Mouse (Mus musculus): ENCODE data around the gene Klhl35. TPM values are rescaled to one million over a fixed set of nuclear protein-coding genes. Genes with fewer than 3 reads are reported as not detected.

Klhl35 gene
- polyA plus RNA-seq, 1 experiment from 2014 or later: 0.12 TPM

DNA sequence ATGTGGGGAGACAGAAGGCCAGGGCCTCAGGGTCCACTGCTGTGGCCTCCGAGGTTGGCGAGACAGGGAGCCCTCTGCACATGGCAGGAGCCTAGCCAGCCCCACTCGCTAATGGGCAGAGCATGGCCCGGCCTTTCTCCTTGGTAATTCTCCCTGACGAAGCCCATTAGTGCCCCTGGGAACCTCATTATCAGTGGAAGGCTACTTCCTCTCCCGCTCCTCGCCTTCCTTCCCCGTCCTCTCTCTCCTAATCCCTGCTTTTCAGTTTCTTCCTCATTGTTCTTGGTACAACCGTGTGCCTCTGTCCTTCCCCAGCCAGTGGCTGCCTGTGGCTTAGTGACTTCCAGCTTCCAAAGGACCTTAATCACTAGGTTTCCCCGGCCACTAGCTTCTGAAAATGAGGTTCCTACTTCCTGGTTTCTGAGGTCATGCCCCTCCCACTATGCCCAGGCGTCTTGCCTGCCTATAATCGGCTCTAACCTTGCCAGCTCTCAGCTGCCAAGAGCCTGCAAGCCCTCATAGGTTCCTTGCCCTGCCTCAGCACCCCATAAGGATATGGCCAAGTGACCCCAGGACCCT is 31.0 kb upstream of the Klhl35 start:
- 19% methylated on average over 12 of the region's 12 CpGs for WGBS (ENCODE audit: insufficient replicate concordance)
- Histone ChIP-seq H3K9ac (no peak overlapping the region), H3K4me2 (peak overlapping the region; percentile 34), H3K4me3 (replicated peaks) (no peak overlapping the region), H3K4me1 (replicated peaks) (peaks cover 15% of the 10 kb centered on the region), H3K9me3 (replicated peaks) (no peaks in the 10 kb centered on the region), H3K27me3 (no peaks in the 10 kb centered on the region), H3K36me3 (no peaks in the 10 kb centered on the region), H3K27ac (no peak overlapping the region)
- ATAC-seq (ENCODE audit: low read depth) (no peak), DNase-seq (no peak)

GRCm38 (mm10) chr7:99436530-99436929 is 29.3 kb upstream of the Klhl35 start:
- no peak overlapping the region for H3K4me3 ChIP-seq (replicated peaks)
- H3K9me3 ChIP-seq (replicated peaks): no peaks in the 10 kb centered on the region
- DNase-seq: no peak
- no peak overlapping the region for H3K27ac ChIP-seq
- H3K4me1 ChIP-seq (replicated peaks): peaks cover 21% of the 10 kb centered on the region
- no peak for ATAC-seq (ENCODE audit: low read depth)
- no peak overlapping the region for H3K9ac ChIP-seq
- no peaks in the 10 kb centered on the region for H3K36me3 ChIP-seq
- no peak overlapping the region for H3K4me2 ChIP-seq
- H3K27me3 ChIP-seq: no peaks in the 10 kb centered on the region
- WGBS (ENCODE audit: insufficient replicate concordance): 42% methylated on average over 4 of the region's 4 CpGs

DNA sequence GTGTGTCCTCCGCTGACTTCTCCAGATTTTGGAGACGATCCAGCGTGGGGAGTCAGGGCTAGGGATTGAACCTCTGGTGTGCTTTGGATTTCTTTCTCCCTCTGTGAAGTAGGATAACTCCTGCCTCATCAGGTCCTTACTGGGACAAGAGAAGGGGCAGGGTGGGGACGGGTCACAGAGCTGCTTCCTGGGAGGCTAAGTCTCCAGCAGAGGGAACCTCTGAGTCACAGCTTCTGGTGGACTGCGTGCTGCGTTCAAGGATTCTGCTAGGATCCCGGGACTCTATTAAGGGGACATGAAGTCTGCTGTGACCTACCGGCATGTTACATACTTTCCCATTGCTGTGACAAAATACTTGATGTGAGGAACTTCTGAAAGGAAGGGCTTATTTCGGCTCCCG is 26.9 kb upstream of the Klhl35 start:
- Histone ChIP-seq H3K27me3 (no peaks in the 10 kb centered on the region), H3K27ac (no peak overlapping the region), H3K4me1 (replicated peaks) (peaks cover 16% of the 10 kb centered on the region), H3K36me3 (no peaks in the 10 kb centered on the region), H3K9ac (no peak overlapping the region), H3K4me3 (replicated peaks) (no peak overlapping the region), H3K4me2 (no peak overlapping the region), H3K9me3 (replicated peaks) (no peaks in the 10 kb centered on the region)
- WGBS (ENCODE audit: insufficient replicate concordance): 64% methylated on average over 10 of the region's 10 CpGs
- no peak for DNase-seq
- ATAC-seq (ENCODE audit: low read depth): no peak

DNA sequence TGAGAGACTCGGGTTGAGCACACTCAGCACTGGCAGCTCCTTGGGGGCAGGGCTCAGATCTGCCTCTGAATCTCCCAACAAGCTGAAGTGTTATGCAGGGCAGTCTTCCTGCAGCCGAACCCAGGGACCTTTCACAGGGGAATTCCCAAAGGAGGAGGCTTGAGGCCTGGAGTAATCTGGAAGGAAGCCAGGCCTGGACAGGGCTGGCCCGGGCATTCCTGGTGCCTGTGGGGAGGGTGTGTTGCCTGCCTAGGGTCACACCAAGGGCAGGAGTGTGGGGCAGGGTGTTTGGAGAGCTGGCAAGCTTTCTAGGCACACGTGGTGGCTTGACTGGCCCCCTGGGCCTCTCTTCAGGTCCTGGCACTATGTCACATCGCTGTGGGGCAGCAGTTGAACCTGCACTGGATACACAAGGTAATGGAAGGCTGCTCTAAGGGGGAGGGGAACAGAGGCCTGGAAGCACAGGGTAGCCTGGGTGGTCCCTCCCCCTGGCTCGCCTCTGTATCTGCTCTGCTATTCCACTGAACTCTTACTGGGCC is 24.2 kb upstream of the Klhl35 start:
- DNase-seq (no peak), ATAC-seq (ENCODE audit: low read depth) (peak; percentile 39; the same call in 1 of the 2 replicates)
- no peaks in the 10 kb centered on the region for H3K9me3 ChIP-seq (replicated peaks)
- H3K4me3 ChIP-seq (replicated peaks): no peak overlapping the region
- H3K27ac ChIP-seq: no peak overlapping the region
- 50% methylated on average over 6 of the region's 6 CpGs for WGBS (ENCODE audit: insufficient replicate concordance)
- H3K4me2 ChIP-seq: no peak overlapping the region
- H3K9ac ChIP-seq: no peak overlapping the region
- peaks cover 7% of the 10 kb centered on the region for H3K4me1 ChIP-seq (replicated peaks)
- H3K27me3 ChIP-seq: no peaks in the 10 kb centered on the region
- H3K36me3 ChIP-seq: no peaks in the 10 kb centered on the region

DNA sequence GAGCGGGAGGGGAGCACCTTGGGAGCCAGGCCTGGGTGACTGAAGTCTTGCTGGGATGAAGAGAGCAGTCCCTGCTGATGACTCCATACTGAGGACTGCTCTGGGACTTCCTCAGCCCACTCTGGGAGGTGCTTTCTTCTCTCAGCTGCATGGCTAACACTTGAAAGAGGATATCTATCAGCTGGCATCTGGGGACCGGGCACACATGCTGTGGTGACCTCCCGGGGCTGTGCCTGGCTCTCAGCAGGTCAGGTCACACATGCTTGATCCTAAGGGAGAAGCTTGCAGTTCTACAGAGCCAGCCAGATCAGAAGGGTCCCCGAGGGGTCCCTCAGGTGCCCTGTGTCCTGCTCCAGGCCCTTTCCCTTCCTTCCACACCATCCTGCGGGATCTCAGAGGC is 22.6 kb upstream of the Klhl35 start:
- no peaks in the 10 kb centered on the region for H3K9me3 ChIP-seq (replicated peaks)
- no peak for ATAC-seq (ENCODE audit: low read depth)
- peaks cover 7% of the 10 kb centered on the region for H3K4me1 ChIP-seq (replicated peaks)
- 64% methylated on average over 5 of the region's 5 CpGs for WGBS (ENCODE audit: insufficient replicate concordance)
- no peak overlapping the region for H3K27ac ChIP-seq
- H3K4me3 ChIP-seq (replicated peaks): no peak overlapping the region
- H3K36me3 ChIP-seq: no peaks in the 10 kb centered on the region
- no peak overlapping the region for H3K9ac ChIP-seq
- no peak overlapping the region for H3K4me2 ChIP-seq
- H3K27me3 ChIP-seq: no peaks in the 10 kb centered on the region
- no peak for DNase-seq

- Histone ChIP-seq H3K9ac (no peak overlapping the region), H3K27ac (no peak overlapping the region), H3K4me1 (replicated peaks) (peaks cover 7% of the 10 kb centered on the region), H3K4me2 (no peak overlapping the region), H3K36me3 (no peaks in the 10 kb centered on the region), H3K27me3 (no peaks in the 10 kb centered on the region), H3K9me3 (replicated peaks) (no peaks in the 10 kb centered on the region), H3K4me3 (replicated peaks) (no peak overlapping the region)
- ATAC-seq (ENCODE audit: low read depth) (no peak), DNase-seq (no peak)
- WGBS (ENCODE audit: insufficient replicate concordance): 49% methylated on average over 6 of the region's 6 CpGs
Observed at GRCm38 (mm10) chr7:99444012-99444411, 21.8 kb upstream of the Klhl35 start.

DNA sequence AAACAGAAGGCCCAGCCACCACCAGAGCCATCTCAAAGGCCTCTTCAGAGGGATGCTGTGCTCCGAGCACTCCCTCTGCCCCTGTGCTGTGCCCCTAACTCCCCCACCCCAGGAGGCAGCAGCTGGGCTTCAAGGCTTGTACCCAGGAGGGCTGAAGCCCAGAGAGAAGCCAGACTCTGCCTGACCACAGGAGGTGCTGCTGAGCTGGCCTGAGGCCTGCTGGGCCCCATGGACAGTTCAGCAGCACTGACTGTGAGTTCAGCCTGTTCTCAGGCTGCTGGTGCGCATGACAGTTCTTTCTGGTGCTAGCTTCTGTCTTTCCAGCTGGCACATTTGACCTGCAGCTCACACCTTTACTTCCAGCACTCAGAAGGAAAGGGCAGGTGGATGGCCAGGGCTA is 20.0 kb upstream of the Klhl35 start:
- H3K4me3 ChIP-seq (replicated peaks): no peak overlapping the region
- H3K9me3 ChIP-seq (replicated peaks): no peaks in the 10 kb centered on the region
- H3K4me2 ChIP-seq: no peak overlapping the region
- 68% methylated on average over 2 of the region's 2 CpGs for WGBS (ENCODE audit: insufficient replicate concordance)
- no peak overlapping the region for H3K27ac ChIP-seq
- ATAC-seq (ENCODE audit: low read depth) (no peak), DNase-seq (no peak)
- H3K9ac ChIP-seq: no peak overlapping the region
- no peaks in the 10 kb centered on the region for H3K27me3 ChIP-seq
- H3K4me1 ChIP-seq (replicated peaks): peaks cover 7% of the 10 kb centered on the region
- no peaks in the 10 kb centered on the region for H3K36me3 ChIP-seq

- Histone ChIP-seq H3K36me3 (no peaks in the 10 kb centered on the region), H3K9me3 (replicated peaks) (no peaks in the 10 kb centered on the region), H3K4me1 (replicated peaks) (no peaks in the 10 kb centered on the region), H3K9ac (no peak overlapping the region), H3K4me3 (replicated peaks) (no peak overlapping the region), H3K4me2 (no peak overlapping the region), H3K27me3 (no peaks in the 10 kb centered on the region), H3K27ac (no peak overlapping the region)
- DNase-seq (no peak), ATAC-seq (ENCODE audit: low read depth) (no peak)
- 65% methylated on average over 5 of the region's 5 CpGs for WGBS (ENCODE audit: insufficient replicate concordance)
Observed at GRCm38 (mm10) chr7:99447323-99447722, 18.5 kb upstream of the Klhl35 start.

GRCm38 (mm10) chr7:99448619-99449018 is 17.2 kb upstream of the Klhl35 start:
- H3K4me1 ChIP-seq (replicated peaks): no peaks in the 10 kb centered on the region
- H3K27me3 ChIP-seq: no peaks in the 10 kb centered on the region
- H3K4me2 ChIP-seq: no peak overlapping the region
- no peaks in the 10 kb centered on the region for H3K9me3 ChIP-seq (replicated peaks)
- WGBS (ENCODE audit: insufficient replicate concordance): 52% methylated on average over 5 of the region's 5 CpGs
- ATAC-seq (ENCODE audit: low read depth) (no peak), DNase-seq (no peak)
- no peak overlapping the region for H3K4me3 ChIP-seq (replicated peaks)
- H3K9ac ChIP-seq: no peak overlapping the region
- no peaks in the 10 kb centered on the region for H3K36me3 ChIP-seq
- H3K27ac ChIP-seq: no peak overlapping the region

DNA sequence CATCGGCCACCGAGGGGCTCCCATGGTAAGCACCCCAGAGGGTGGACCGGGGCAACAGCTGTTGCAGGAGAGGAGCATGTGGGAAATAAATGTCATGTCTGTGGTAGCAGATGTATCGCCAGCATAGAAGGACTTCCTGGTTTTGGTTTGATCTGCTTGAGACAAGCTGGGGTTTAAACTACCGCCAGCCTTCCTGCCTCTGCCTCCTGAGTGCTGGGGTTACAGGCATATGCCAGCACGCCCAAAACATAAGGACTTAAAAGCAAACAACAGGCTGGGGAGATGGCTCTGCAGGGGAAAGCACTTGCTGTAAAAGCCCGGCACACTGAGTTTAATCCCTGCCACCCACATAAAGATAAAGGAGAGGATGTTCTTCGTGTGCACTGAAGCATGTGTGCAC is 16.7 kb upstream of the Klhl35 start:
- Histone ChIP-seq H3K27me3 (no peaks in the 10 kb centered on the region), H3K4me2 (no peak overlapping the region), H3K36me3 (no peaks in the 10 kb centered on the region), H3K4me1 (replicated peaks) (no peaks in the 10 kb centered on the region), H3K9ac (no peak overlapping the region), H3K4me3 (replicated peaks) (no peak overlapping the region), H3K27ac (no peak overlapping the region), H3K9me3 (replicated peaks) (no peaks in the 10 kb centered on the region)
- no peak for ATAC-seq (ENCODE audit: low read depth)
- DNase-seq: no peak
- 25% methylated on average over 8 of the region's 8 CpGs for WGBS (ENCODE audit: insufficient replicate concordance)

- no peak for DNase-seq
- ATAC-seq (ENCODE audit: low read depth): no peak
- no peak overlapping the region for H3K4me2 ChIP-seq
- no peaks in the 10 kb centered on the region for H3K4me1 ChIP-seq (replicated peaks)
- no peak overlapping the region for H3K9ac ChIP-seq
- WGBS (ENCODE audit: insufficient replicate concordance): 47% methylated on average over 3 of the region's 3 CpGs
- H3K36me3 ChIP-seq: no peaks in the 10 kb centered on the region
- no peaks in the 10 kb centered on the region for H3K27me3 ChIP-seq
- no peak overlapping the region for H3K27ac ChIP-seq
- H3K9me3 ChIP-seq (replicated peaks): no peaks in the 10 kb centered on the region
- H3K4me3 ChIP-seq (replicated peaks): no peak overlapping the region
Observed at GRCm38 (mm10) chr7:99449751-99450150, 16.1 kb upstream of the Klhl35 start.

DNA sequence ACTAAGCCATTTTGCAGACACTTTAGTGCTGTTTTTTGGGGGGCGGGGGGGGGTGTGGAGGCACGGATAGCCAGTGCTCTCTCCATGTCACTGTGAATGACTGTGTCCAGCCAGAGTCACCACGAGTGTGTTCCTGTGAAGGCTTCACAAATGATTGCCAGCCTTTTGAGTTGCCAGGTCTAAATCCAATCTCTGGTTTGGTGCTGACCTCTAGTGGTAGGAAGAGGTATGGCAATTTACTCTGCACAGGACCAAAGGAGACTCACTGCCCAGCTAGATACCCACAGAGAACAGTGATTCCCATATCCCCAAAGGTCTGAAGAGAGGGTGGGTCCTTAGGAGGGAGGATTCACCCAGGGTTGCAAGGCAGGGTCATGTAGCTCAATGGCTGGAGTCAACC is 15.1 kb upstream of the Klhl35 start:
- no peak overlapping the region for H3K9ac ChIP-seq
- no peak overlapping the region for H3K27ac ChIP-seq
- ATAC-seq (ENCODE audit: low read depth) (no peak), DNase-seq (peak; percentile 50)
- H3K9me3 ChIP-seq (replicated peaks): no peaks in the 10 kb centered on the region
- no peaks in the 10 kb centered on the region for H3K4me1 ChIP-seq (replicated peaks)
- H3K4me3 ChIP-seq (replicated peaks): no peak overlapping the region
- no peaks in the 10 kb centered on the region for H3K27me3 ChIP-seq
- no peak overlapping the region for H3K4me2 ChIP-seq
- 3% methylated on average over 3 of the region's 3 CpGs for WGBS (ENCODE audit: insufficient replicate concordance)
- no peaks in the 10 kb centered on the region for H3K36me3 ChIP-seq
